Mouse (Mus musculus): ENCODE data around the gene Ank.

Ank gene

DNA sequence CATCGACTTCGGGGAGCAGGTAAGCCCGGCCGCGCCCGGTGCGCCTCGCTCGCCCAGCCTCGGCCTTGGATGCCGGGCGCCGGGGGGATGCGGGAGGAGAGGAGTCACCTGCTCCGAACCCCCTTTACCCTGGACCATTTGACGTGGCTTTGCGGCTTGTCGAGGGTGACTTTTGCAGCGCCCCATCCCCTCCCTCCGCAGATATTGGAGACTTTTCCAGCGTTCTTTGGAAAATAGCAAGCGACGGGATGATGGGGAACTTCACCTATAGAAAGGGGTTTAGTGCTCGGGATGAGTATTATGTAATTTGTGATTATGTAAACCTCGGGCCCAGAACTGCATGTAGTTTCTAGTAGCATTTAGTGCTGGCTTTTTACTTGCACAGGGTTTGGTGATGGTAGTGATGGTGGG is 609 bp downstream of the Ank start:
- peak; percentile 28 for DNase-seq (ENCODE audit: low read depth, low spot score)

GRCm38 (mm10) chr15:27467641-27468040 is 1.2 kb downstream of the Ank start:
- no peak for DNase-seq (ENCODE audit: low read depth, low spot score)

- DNase-seq (ENCODE audit: low read depth, low spot score) = no peak
Observed at GRCm38 (mm10) chr15:27468822-27469488, 2.5 kb downstream of the Ank start.

DNA sequence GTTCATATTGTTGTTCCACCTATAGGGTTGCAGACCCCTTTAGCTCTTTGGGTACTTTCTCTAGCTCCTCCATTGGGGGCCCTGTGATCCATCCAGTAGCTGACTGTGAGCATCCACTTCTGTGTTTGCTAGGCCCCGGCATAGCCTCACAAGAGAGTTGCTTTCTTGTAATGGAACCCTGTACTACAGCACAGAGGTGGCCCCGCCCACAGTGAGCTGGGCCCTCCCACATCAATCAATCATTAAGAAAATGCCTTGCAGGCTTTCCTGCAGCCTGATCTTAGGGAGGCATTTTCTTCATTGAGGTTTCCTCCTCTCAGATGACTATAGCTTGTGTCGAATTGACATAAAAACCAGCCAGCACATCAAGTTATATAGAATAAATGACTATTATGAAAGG is 3.9 kb downstream of the Ank start:
- peak; percentile 53 for DNase-seq (ENCODE audit: low read depth, low spot score)

GRCm38 (mm10) chr15:27472315-27472714 is 5.8 kb downstream of the Ank start:
- DNase-seq (ENCODE audit: low read depth, low spot score) = no peak

DNA sequence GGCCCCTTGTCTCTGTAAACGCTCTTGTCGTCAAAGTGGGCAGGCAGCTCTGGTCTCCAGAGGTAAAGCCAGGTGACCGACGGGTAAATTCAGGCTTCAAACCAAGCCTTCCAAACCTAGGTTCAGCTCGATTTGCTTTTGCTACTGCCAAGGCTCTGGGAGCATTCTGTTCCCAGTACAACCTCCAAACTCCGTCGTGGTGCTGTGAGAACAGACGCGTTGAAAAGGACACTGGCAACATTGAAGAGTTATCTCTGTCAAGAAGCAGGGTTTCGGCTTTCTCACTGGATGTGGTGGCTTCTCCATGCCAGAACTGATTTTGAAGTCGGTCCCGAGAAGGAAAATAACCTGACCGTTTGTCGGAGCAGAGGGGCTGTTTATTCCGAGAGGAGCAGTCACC is 9.5 kb downstream of the Ank start:
- DNase-seq (ENCODE audit: low read depth, low spot score) = no peak

DNA sequence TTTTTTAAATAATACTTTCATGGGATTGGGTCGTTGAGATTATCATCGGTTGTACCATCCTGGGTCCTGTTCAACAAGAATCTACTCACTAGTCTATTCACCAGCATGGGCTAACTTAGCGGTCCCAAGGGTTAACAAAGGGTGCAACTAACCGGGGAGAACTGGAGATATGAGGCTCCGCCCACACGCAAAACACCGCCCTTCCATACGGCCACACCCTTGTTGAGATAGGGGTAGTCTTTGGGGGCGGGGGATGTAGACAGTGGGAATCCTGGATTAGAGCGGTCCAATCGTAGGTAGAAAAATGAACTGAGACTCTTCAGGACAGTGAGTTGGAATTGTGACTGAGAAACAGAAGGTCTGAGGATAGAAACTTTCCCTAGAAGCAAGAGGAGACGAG is 10.2 kb downstream of the Ank start:
- DNase-seq (ENCODE audit: low read depth, low spot score) = peak; percentile 69

- DNase-seq (ENCODE audit: low read depth, low spot score) = no peak
Observed at GRCm38 (mm10) chr15:27477159-27477558, 10.7 kb downstream of the Ank start.

- DNase-seq (ENCODE audit: low read depth, low spot score) = no peak
Observed at GRCm38 (mm10) chr15:27477630-27478029, 11.2 kb downstream of the Ank start.

DNA sequence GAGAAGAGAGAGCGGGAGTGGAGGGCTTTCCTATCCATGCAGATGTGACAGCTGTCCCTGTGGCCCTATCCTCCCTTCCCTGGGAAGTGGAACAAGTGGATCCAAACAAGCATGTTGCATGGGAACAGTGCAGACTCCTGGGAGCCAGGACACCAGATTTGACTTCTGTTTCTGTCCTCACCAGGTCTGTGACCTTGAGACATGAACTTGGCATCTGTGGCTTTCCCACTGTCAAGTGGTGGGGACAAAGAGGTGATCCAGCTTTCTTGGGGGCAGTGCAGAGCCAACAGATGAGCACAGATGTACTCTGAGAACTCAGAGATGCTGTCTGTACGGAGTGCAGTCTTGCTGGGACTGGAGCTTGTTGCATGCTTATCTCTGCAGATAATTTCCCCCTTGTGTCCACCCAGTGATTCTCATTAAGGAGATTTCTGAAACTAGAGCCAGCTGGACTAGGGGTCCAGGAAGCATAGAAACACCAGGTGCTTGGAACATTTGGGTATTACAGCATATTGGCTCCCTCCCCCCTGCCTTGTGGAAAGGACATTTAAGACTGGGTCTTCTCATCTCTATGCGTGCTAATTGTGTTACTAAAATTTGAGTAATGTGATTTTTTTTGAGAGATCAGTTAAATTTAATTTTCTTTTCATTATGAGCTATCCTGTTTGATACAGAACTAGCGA is 14.0 kb downstream of the Ank start:
- DNase-seq (ENCODE audit: low read depth, low spot score) = no peak

DNA sequence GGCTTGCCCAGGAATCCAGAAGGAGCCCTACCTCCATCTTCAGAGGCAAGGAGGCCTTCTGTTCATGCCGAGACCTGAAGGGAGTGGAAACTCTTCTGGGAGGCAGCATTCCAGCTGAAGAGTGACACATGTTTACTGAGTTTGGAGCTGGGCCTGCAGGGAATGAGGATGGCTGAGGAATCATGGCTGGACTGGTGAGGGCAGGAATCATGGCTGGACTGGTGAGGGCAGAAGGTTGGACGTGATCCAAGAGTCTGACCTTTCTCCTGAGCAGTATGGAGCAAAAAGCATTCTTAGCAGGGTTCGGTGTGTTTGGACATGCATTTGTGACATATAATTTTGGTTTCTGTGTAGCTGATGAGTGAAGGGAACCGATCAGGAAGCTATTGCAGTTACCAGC is 15.5 kb downstream of the Ank start:
- no peak for DNase-seq (ENCODE audit: low read depth, low spot score)

DNA sequence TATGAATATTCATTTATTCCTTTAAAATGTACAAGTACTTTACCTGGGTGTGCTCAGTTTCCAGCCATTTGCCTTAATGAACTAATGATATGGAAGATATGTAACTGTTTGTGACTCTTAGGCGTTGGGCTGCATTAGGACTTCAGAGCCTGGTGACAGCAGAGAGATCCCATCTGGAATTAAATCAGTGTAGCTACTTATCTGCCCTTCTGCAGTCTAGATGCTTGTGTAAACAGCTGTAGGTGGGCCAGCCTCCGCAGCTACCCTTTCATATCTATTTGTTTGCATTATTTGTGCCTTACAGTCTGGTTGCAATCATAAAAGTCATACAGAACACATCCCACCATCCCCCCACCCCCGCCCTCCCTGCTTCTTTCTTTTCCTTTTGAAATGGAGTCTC is 16.7 kb downstream of the Ank start:
- DNase-seq (ENCODE audit: low read depth, low spot score) = no peak

GRCm38 (mm10) chr15:27485567-27486278 is 19.2 kb downstream of the Ank start:
- no peak for DNase-seq (ENCODE audit: low read depth, low spot score)

DNA sequence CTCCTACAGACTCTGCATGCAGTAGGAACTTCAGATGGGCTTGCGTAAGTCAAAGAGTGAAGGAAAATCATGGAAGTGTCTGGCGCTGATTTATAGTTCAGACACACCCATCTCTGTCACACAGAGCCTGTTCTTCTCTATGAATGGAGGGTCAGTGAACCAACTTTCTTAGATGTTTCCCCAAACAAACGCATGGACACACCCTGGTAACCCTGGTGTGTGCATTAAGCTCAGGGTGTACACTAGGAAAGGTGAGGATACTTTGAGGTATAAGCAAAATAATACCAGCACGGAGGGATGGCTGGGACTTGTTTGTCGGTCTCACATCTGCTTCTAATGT is 19.8 kb downstream of the Ank start:
- no peak for DNase-seq (ENCODE audit: low read depth, low spot score)

- DNase-seq (ENCODE audit: low read depth, low spot score) = no peak
Observed at GRCm38 (mm10) chr15:27487059-27487458, 20.6 kb downstream of the Ank start.

DNA sequence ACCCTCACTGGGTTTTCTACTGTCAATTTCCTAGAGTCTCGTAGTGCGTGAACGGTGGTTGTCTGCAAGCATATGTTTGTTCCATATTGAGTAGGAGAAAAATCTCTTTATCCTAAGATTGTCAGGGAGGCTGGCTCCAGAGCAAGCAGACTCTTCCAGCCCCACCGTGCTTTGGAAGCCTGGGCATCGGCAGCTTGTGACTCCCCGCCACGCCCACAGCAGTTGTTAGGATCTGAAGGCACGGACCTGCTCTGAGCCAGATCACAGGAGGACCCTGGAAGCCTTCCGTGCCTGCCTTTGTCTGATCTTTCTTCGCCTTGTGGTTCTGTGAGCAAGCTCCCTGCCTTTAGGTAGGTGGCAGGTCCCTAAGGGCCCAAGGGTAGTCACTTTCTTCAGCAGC is 21.6 kb downstream of the Ank start:
- DNase-seq (ENCODE audit: low read depth, low spot score) = no peak

DNA sequence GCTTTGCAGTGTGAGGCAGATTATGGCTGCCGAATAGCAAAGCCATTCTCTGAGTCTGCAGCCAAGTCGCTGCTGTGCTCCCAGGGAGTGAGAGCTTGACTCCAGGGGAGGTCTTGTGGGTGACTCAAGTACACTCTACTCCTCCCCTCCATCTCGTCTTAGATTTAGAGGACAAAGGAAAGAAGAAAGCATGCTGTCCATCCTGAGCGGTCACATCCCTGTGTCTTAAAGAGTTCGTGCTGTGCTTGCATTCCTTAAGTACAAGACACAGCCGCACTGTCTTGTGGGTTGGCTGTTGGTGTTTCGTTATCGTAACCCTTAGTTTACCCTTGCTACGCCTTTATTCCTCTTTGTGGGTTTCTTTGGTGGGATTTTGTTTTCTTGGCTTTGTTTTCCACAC is 24.2 kb downstream of the Ank start:
- DNase-seq (ENCODE audit: low read depth, low spot score) = peak; percentile 73

GRCm38 (mm10) chr15:27491425-27492070 is 25.1 kb downstream of the Ank start:
- DNase-seq (ENCODE audit: low read depth, low spot score) = no peak

DNA sequence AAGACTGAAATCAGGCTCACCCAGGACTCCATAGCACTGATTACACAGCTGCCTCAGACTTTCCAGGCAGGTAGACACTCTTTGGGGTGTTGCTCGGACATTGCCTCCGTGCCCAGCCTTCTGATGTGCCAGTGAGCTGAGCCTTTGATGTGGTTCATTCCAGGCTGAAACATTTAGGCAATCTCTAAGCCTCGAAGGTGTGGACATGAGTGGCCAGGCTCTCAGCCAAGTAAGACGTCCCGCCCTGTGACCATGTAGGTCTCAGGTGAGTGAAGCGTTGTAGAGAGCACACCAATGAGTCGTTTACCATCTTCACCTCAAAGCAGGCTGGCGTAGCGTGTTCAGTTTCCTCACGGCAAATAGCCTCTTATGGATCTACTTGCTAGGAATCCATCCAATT is 25.7 kb downstream of the Ank start:
- no peak for DNase-seq (ENCODE audit: low read depth, low spot score)

- DNase-seq (ENCODE audit: low read depth, low spot score) = no peak
Observed at GRCm38 (mm10) chr15:27492734-27493133, 26.3 kb downstream of the Ank start.

DNA sequence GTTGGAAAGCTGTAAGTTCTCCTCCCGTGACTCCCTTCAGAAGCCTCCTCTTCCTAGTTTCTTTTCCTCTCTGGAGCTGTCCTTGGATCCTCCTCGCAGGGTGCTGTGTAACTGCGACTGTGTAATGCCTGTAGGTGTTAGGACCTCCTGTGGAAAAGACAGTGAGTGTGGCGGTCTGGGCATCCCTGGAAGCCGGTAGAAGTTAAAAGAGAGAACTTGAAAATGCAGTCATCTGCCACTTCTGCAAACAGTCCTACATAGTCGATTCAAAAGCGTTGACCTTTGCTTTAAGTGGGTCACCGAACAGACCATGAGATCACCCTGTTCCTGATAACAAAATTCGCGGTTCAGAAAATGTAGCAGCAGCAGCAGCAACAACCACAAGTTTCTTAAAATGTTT is 27.0 kb downstream of the Ank start:
- no peak for DNase-seq (ENCODE audit: low read depth, low spot score)

DNA sequence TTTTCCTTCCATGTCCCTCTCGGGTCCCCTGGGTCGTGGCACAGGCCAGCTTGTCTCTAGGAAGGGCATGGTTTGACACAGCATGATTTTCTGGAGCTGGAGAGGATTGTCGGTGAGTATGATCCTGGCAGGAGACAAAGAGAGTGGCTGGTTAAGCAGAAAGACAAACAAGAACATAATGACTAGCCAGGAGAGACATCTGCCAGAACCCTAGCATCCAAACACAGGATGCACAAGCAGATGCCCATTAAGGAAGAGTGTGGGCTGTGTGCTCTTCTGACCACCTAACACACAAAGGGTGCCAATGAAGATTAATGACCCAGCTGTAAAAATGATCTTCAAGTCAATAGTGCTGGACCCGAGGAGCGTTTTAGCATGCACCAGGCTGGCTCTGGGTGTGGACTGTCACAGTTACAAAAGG is 29.5 kb downstream of the Ank start:
- DNase-seq (ENCODE audit: low read depth, low spot score) = no peak

All from R1 (cell line).